Mouse (Mus musculus): ENCODE results near the gene Olfr603. TPM values are rescaled to one million over a fixed set of nuclear protein-coding genes. Genes with fewer than 3 reads are reported as not detected.

The Olfr603 gene
- polyA plus RNA-seq (2012; rRNA removed): not detected in 2 replicates

GRCm38 (mm10) chr7:103386077-103386476 lies at the start of gene Olfr603:
Gene Olfr603, minus strand, starts transcription at chr7:103386177.

GRCm38 (mm10) chr7:103414772-103415171 lies 28.8 kb upstream of the Olfr603 start, which contains the start of gene Usp17lc:
Gene Usp17lc, plus strand, starts transcription at chr7:103415072.

GRCm38 (mm10) chr7:103362555-103362954 lies 23.4 kb downstream of the Olfr603 start, which contains the start of gene Olfr601:
Gene Olfr601, minus strand, starts transcription at chr7:103362655.

GRCm38 (mm10) chr7:103349569-103349968 lies 36.4 kb downstream of the Olfr603 start, which contains the start of gene Olfr600:
Gene Olfr600, minus strand, starts transcription at chr7:103349669.

GRCm38 (mm10) chr7:103335617-103336016 lies 50.4 kb downstream of the Olfr603 start, which contains the start of gene Olfr599:
Gene Olfr599, plus strand, starts transcription at chr7:103335917.

Other genes starting within 250 kb of the Olfr603 start
- gene Olfr588-ps1, start 245.3 kb downstream of the Olfr603 start, polyA plus RNA-seq (2012; rRNA removed): not detected in 2 replicates
- not detected in 2 replicates for gene Olfr589, start 229.8 kb downstream of the Olfr603 start, polyA plus RNA-seq (2012; rRNA removed)
- not detected in 2 replicates for gene Olfr591, start 207.8 kb downstream of the Olfr603 start, polyA plus RNA-seq (2012; rRNA removed)
- gene Olfr592, start 201.4 kb downstream of the Olfr603 start, polyA plus RNA-seq (2012; rRNA removed): not detected in 2 replicates
- not detected in 2 replicates for gene Olfr593, start 174.3 kb downstream of the Olfr603 start, polyA plus RNA-seq (2012; rRNA removed)
- not detected in 2 replicates for gene Olfr594, start 169.2 kb downstream of the Olfr603 start, polyA plus RNA-seq (2012; rRNA removed)
- not detected in 2 replicates for gene Usp17ld, start 133.7 kb downstream of the Olfr603 start, polyA plus RNA-seq (2012; rRNA removed)
- gene Olfr596, start 80.5 kb downstream of the Olfr603 start, polyA plus RNA-seq (2012; rRNA removed): not detected in 2 replicates
- not detected in 2 replicates for gene Olfr597, start 69.9 kb downstream of the Olfr603 start, polyA plus RNA-seq (2012; rRNA removed)
- not detected in 2 replicates for gene Olfr598, start 62.6 kb downstream of the Olfr603 start, polyA plus RNA-seq (2012; rRNA removed)
- gene Olfr599, start 50.3 kb downstream of the Olfr603 start, polyA plus RNA-seq (2012; rRNA removed): not detected in 2 replicates
- gene Olfr600, start 36.5 kb downstream of the Olfr603 start, polyA plus RNA-seq (2012; rRNA removed): not detected in 2 replicates
- not detected in 2 replicates for gene Olfr601, start 23.5 kb downstream of the Olfr603 start, polyA plus RNA-seq (2012; rRNA removed)
- not detected in 2 replicates for gene Usp17lc, start 28.9 kb upstream of the Olfr603 start, polyA plus RNA-seq (2012; rRNA removed)
- gene Olfr605, start 59.3 kb upstream of the Olfr603 start, polyA plus RNA-seq (2012; rRNA removed): not detected in 2 replicates
- not detected in 2 replicates for gene Olfr606, start 62.9 kb upstream of the Olfr603 start, polyA plus RNA-seq (2012; rRNA removed)
- gene Olfr607, start 78.0 kb upstream of the Olfr603 start, polyA plus RNA-seq (2012; rRNA removed): not detected in 2 replicates
- not detected in 2 replicates for gene Olfr608, start 83.7 kb upstream of the Olfr603 start, polyA plus RNA-seq (2012; rRNA removed)
- not detected in 2 replicates for gene Olfr609, start 111.9 kb upstream of the Olfr603 start, polyA plus RNA-seq (2012; rRNA removed)
- gene Olfr610, start 125.9 kb upstream of the Olfr603 start, polyA plus RNA-seq (2012; rRNA removed): not detected in 2 replicates
- not detected in 2 replicates for gene Olfr611, start 134.7 kb upstream of the Olfr603 start, polyA plus RNA-seq (2012; rRNA removed)
- not detected in 2 replicates for gene Olfr612, start 156.5 kb upstream of the Olfr603 start, polyA plus RNA-seq (2012; rRNA removed)
- not detected in 2 replicates for gene Olfr613, start 161.9 kb upstream of the Olfr603 start, polyA plus RNA-seq (2012; rRNA removed)
- not detected in 2 replicates for gene Olfr615, start 169.9 kb upstream of the Olfr603 start, polyA plus RNA-seq (2012; rRNA removed)
- not detected in 2 replicates for gene Olfr616, start 183.0 kb upstream of the Olfr603 start, polyA plus RNA-seq (2012; rRNA removed)
- gene Olfr617, start 186.9 kb upstream of the Olfr603 start, polyA plus RNA-seq (2012; rRNA removed): not detected in 2 replicates
- not detected in 2 replicates for gene Olfr618, start 203.9 kb upstream of the Olfr603 start, polyA plus RNA-seq (2012; rRNA removed)
- not detected in 2 replicates for gene Olfr619, start 214.4 kb upstream of the Olfr603 start, polyA plus RNA-seq (2012; rRNA removed)
- gene Olfr620, start 226.4 kb upstream of the Olfr603 start, polyA plus RNA-seq (2012; rRNA removed): not detected in 2 replicates

All from central nervous system, embryonic 18 days (tissue).